Mouse (Mus musculus): ENCODE data around the gene Adora2b. TPM values are rescaled to one million over a fixed set of nuclear protein-coding genes. Genes with fewer than 3 reads are reported as not detected.

Adora2b gene
- total RNA-seq, 2 experiments from 2014 or later = 0.46 to 1.2 TPM

Other genes starting within 250 kb of the Adora2b start
- gene Zswim7, start 32.4 kb downstream of the Adora2b start, total RNA-seq (2021) = 10 to 100 TPM; 13.7 to 14.5 TPM
- gene Ttc19, start 32.5 kb downstream of the Adora2b start, total RNA-seq (2021) = 10 to 100 TPM; 37.1 to 37.3 TPM
- 1 to 10 TPM; 2.9 to 3.3 TPM for gene Pigl, start 209.5 kb downstream of the Adora2b start, total RNA-seq (2021)
- 100 to 1,000 TPM; 119 to 134 TPM for gene Ncor1, start 209.6 kb downstream of the Adora2b start, total RNA-seq (2021)